Mouse (Mus musculus) layer of hippocampus, postnatal 36 days (tissue): ENCODE measurements around the gene Slc12a8. TPM values are rescaled to one million over a fixed set of nuclear protein-coding genes. Genes with fewer than 3 reads are reported as not detected.

Source experiments
- DNase-seq, 2 experiments: peaks; one replicate each; pipeline ENCODE4 v3.0.0; 2022
- total RNA-seq, 2 experiments: library from RNA; stranded (reverse); gene quantifications; 2 replicates each; pipeline ENCODE4 v1.2.3; 2021

Gene Slc12a8
- total RNA-seq, 2 experiments from 2014 or later: 0.37 to 0.88 TPM

DNA sequence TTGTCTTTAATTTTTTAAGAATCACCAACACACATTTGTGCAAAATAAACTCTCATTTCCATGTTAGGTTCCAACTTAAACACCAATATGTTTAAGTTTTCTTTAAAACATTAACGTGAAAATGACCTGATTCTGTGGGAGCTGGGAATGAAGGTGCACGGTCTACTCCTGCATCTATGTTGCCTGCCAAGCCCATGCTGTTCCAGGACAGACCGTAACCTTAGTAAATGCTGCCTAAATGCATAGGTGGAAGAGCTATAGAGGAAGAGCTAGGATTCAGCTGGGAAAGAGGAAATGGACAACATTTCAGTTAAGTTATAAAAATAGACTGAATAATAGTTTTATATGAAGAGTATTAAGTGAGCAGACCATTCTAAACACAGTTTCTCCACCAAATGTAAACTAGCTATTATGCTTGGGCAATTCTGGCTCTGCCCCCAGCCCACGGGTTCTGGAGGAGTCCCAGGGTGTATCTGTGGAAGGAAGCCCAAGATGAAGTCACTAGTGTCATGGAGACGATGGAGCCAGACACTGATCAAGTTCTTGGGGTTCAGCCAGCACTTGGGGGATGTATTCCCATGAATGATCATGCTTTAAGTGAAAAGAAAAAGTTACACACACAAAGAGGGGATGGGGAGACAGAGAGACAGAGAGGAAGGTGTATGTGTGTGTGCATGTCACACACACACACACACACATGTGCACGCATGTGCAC, 95.1 kb downstream of the Slc12a8 start:
- peak; percentile 26 to 32 for DNase-seq

GRCm38 (mm10) chr16:33615986-33616385, 98.9 kb downstream of the Slc12a8 start:
- no peak for DNase-seq

DNA sequence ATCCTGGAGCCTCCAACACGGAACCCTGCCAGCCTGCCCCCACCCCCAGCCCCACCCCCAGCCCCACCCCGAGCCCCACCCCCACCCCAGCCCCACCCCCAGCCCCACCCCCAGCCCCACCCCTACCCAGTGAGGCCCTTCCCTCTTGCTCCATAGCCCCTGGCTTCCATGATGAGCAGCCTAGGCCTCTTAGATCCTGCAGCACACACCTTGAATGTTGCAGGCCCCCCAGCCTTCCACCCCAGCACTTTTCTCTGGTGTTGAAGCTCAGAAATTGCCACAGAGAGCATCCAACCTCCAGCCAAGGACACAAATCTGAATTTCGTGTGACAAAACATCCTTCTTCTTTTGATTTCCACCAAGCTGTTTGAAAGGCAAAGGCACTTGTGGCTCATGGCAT, 104.7 kb downstream of the Slc12a8 start:
- no peak for DNase-seq

DNA sequence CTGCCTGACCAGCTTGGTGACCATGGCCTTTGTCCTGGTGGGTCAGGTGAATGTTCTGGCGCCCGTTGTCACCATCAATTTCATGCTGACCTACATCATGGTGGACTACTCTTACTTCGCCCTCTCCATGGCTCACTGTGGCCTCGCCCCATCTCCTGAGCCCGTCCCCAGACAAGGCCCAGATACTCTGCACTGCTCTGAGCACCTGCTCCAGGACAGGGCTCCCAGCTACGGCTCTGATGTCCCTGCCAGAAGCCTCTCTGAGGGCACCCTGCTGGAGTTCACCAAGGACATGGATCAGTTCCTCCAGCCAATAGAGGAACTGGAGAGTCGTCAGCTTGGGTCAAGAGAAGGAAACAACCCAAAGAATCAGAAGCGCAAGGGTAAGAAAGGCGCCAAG, 107.5 kb downstream of the Slc12a8 start:
- no peak for DNase-seq

- no peak for DNase-seq
Measured at GRCm38 (mm10) chr16:33629539-33629938, 112.4 kb downstream of the Slc12a8 start.

- DNase-seq: peak in 1 of 2 experiments; percentile 10
Measured at GRCm38 (mm10) chr16:33635836-33636595, 118.9 kb downstream of the Slc12a8 start.

DNA sequence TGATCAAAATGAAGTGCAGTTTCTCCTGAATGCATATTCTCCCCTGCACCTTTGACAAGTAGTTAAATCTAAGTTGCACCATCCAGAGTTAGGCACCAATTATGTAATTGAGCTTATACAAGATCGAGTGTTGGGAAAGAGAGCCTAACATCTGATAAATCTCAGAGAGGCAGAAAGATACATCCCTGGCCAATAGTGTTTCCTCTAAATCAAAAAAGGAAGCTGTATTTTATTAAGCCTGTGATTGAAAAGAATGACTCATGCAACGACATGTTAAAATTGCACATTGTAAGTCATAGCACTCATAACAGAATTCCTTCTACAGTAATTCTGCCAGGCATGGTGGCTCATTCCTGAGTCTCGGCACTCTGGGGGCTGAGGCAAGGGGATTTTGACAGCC, 124.7 kb downstream of the Slc12a8 start:
- no peak for DNase-seq

DNA sequence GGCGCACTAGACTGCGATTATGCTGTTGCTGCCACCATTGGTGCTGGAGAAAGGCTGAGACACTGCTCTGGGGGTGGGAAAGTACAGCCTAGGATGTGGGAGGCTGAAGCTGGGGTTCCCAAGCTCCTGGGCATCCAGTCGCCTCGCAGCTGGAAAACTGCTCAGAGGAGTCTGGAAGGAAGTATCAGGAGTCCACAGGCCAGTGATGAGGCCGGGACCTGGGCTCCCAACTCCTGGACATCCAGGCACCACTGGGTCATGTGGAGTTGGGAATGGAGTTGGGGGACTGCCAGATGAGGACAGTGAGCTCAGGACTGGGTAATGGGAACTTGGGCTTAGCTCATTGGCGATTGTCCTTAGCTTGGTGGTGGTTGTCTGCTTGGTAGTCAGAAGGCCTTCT, 136.0 kb downstream of the Slc12a8 start:
- DNase-seq: no peak

DNA sequence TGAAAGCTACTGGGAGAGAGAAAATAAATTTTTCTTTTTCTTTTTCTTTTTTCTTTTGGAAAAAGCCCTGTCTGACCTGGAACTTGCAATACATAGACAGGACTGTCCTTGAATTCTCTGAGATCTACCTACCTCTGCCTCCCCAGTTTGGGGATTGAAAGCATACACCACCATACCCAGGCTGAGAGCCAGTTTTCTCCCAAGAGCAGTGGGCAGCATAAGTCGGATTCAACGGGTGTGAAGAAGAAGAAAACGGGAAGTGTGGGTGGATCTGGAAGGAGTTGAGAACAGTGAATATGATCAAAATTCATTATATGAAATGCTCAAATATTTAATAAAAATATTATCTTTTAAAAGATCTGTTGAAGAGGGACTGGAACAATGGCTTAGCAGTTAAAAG, 138.3 kb downstream of the Slc12a8 start:
- DNase-seq: no peak

DNA sequence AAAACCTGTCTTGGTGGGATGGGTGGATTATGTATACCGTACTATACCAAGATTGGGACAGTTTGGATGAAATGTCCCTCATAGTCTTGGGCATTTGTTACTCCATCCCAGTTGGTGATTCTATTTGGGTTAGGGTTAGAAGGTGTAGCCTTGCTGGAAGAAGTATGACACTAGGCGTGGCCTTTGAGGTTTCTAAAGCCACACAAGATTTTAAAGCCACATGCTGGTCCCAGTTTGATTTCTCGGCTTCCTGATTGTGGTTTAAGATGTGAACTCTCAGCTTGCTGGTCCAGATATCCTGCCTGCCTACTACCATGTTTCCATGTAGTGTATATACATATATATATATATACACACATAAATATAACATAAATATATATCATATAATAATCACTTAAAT, 140.1 kb downstream of the Slc12a8 start:
- no peak for DNase-seq

GRCm38 (mm10) chr16:33658121-33658520, 141.0 kb downstream of the Slc12a8 start:
- no peak for DNase-seq

GRCm38 (mm10) chr16:33659521-33659920, 142.4 kb downstream of the Slc12a8 start:
- DNase-seq: no peak

- no peak for DNase-seq
Measured at GRCm38 (mm10) chr16:33660125-33660524, 143.0 kb downstream of the Slc12a8 start.

DNA sequence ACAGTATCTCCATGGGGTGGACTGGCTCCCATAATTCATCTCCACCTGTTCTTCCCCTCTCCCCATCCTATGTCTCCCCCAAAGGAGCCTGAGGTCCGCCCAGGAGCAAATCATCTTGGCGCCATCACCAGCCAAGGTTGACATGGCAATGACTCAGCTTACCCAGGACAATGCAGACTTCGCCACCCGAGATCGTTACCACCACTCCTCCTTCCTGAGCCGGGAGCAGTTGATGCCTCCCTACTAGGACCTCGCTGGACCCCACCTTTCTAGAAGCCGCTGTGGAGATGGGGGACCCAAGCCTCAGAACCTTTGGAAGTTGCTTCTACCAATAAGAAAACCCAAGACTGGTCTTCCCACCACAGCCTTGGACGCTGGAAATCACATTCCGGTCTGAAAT, 145.7 kb downstream of the Slc12a8 start:
- no peak for DNase-seq

- DNase-seq: no peak
Measured at GRCm38 (mm10) chr16:33666226-33666625, 149.1 kb downstream of the Slc12a8 start.

- DNase-seq: no peak
Measured at GRCm38 (mm10) chr16:33666985-33667538, 149.9 kb downstream of the Slc12a8 start.

DNA sequence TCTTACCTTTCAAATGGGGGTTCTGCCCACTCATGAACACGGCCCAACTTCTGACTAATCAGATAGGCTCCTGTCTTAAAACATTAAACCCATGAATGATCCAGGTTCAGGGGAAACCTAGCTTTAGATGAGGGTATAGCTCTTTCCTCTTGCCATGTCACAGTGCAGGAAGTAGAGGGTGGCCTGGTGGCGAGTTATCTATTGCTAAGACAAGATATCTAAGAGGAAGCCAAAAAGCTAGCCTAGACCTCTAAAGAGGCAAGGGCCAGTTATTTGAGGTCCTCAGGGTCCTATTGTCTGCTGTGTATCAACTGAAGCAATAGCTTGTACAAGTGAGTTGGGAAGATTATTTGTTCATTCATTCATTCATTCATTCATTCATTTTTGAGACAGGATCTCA, 151.3 kb downstream of the Slc12a8 start:
- DNase-seq: no peak

GRCm38 (mm10) chr16:33669072-33669471, 151.9 kb downstream of the Slc12a8 start:
- no peak for DNase-seq

DNA sequence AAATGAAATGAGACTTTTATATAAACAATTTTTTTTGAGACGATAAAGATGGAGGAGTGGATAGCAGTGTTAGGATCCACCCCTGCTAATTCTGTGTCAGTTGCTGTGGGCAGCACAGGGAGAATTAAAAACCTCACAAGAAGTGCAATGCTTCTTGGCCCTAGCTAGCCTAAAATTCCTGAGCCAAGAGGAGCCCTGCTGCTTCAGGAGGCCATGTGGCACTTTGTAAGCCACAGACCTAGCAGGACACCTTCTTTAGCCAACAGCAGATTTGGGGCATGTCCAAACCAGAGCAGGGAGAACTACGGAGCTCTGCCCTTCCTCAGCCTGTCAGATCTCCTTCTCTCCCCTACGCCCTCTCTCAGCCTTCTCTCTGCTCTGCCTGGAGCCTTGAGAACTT, 153.2 kb downstream of the Slc12a8 start:
- no peak for DNase-seq

GRCm38 (mm10) chr16:33670933-33671332, 153.8 kb downstream of the Slc12a8 start:
- no peak for DNase-seq

- no peak for DNase-seq
Measured at GRCm38 (mm10) chr16:33672188-33672587, 155.1 kb downstream of the Slc12a8 start.

GRCm38 (mm10) chr16:33672643-33673042, 155.5 kb downstream of the Slc12a8 start:
- DNase-seq: no peak

DNA sequence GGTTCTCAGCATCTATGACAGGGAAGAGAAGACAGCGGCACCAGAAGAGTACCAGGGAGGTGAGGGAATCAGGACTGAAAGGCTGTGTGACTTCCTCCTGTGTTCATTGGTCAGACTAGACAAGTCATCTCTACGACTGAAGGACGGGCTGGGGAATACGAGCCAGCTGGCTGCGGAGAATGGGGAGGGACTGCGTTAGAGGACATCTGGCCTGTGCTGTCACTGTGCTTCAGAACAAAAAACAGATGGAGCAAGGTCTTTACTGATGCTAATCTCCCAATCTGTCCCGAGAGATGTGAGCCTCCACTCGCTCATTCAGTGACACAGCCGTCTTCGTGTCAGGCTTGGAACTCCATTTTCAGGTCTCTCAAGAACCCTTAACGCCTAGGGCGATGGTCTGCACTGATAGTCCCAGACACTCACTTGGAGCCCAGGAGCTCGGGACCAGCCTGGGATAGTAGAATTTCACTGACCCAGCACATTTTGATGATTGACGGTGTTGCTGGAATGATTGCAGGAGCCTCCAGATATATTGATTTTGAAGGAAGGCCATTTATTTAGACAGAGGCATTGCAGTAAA, 156.5 kb downstream of the Slc12a8 start:
- DNase-seq: peak; percentile 21 to 41
